In genomic region chr10:89703042-89703441, GRCm38 (mm10) we compare ENCODE assay signal across 14 mouse cellular contexts. TPM values are rescaled to one million over a fixed set of nuclear protein-coding genes. Genes with fewer than 3 reads are reported as not detected.
DNase-seq lines count a peak whose midpoint lies in the region; ATAC-seq and TF ChIP-seq lines count a peak whose summit lies in the region.
"Had no signal": no experiment of that assay in that cellular context is flagged by ENCODE, and none has a peak within 500 bp of the region (broad histone marks: within the 10 kb centered on the region; RNA-seq: fewer than 3 reads in every experiment).

No protein-coding gene starts in this region.

- H3K4me1 ChIP-seq in lung, adult 2 months (ENCODE audit: control insufficient read depth, insufficient read depth, low read length), result peaks cover 6% of the 10 kb centered on the region
- H3K4me1 ChIP-seq: embryonic facial prominence, embryonic 15.5 days; heart, embryonic 10.5 days; hindbrain, embryonic 15.5 days; liver, embryonic 13.5 days had no signal

- H3K4me3 ChIP-seq in lung, adult 2 months (replicated peaks; ENCODE audit: extremely low read depth, low read depth, low read length), result no peak overlapping the region
- H3K4me3 ChIP-seq: embryonic facial prominence, embryonic 15.5 days; heart, embryonic 10.5 days; hindbrain, embryonic 15.5 days; liver, embryonic 13.5 days had no signal

- WGBS in lung, adult 2 months, result 27% methylated on average over 5 of the region's 5 CpGs

- intact Hi-C loops in left cerebral cortex, postnatal 25 days (cut with DNase I), result no loop called here

- TF ChIP-seq POLR2A in lung, adult 2 months (IDR thresholded peaks at IDR 0.05; ENCODE audit: borderline replicate concordance, extremely low read depth, low read depth, low read length), result no peak

- DNase-seq in lung, adult 18-20 months, result peak; percentile 14 to 50
- DNase-seq in lung, adult 2 months, result no peak
- peak; percentile 27 for DNase-seq in lung, postnatal 14 days
- peak; percentile 33 to 45 for DNase-seq in thymus, postnatal 36 days
- no peak for DNase-seq in frontal cortex, postnatal 14 days (ENCODE audit: low spot score in 2 of 2)
- DNase-seq in frontal cortex, postnatal 10 days (ENCODE audit: low spot score in 2 of 2), result no peak
- no peak for DNase-seq in left cerebral cortex, postnatal 25 days (ENCODE audit: low spot score in 2 of 2)
- DNase-seq: adrenal gland, adult 2 months; liver, embryonic 13.5 days; retina, postnatal 1 day had no signal

- no peak for TF ChIP-seq CTCF in lung, adult 2 months (IDR thresholded peaks at IDR 0.05; ENCODE audit: insufficient read depth, low read length)

- peak; percentile 63 for ATAC-seq in common myeloid progenitor, adult 5-6 weeks (replicated peaks; ENCODE audit: low read depth, poor library complexity, severe bottlenecking)

RNA-seq across cellular contexts. Expression of gene Scyl2, which starts 17.0 kb away (rescaled TPM):
- 10.6 and 16.0 TPM in 2 replicates for polyA plus RNA-seq in lung, adult 2 months (2012; rRNA removed)
- 30.4 and 36.7 TPM in 2 replicates for total RNA-seq in common myeloid progenitor, adult 5-6 weeks (2017)
- 10 to 100 TPM; 33.9 to 37.3 TPM for total RNA-seq in left cerebral cortex, postnatal 25 days (2021)

RNA-seq across cellular contexts. Expression of gene Actr6, which starts 29.1 kb away (rescaled TPM):
- 0.71 and 1.7 TPM in 2 replicates for polyA plus RNA-seq in lung, adult 2 months (2012; rRNA removed)
- 16.8 and 21.7 TPM in 2 replicates for total RNA-seq in common myeloid progenitor, adult 5-6 weeks (2017)
- 10 to 100 TPM; 18.5 to 25.2 TPM for total RNA-seq in left cerebral cortex, postnatal 25 days (2021)

RNA-seq across cellular contexts. Expression of gene Uhrf1bp1l, which starts 41.7 kb away (rescaled TPM):
- polyA plus RNA-seq in lung, adult 2 months (2012; rRNA removed), result 20.5 and 27.3 TPM in 2 replicates
- 33.6 and 45.0 TPM in 2 replicates for total RNA-seq in common myeloid progenitor, adult 5-6 weeks (2017)
- total RNA-seq in left cerebral cortex, postnatal 25 days (2021), result 10 to 100 TPM; 87.6 to 92.0 TPM

Comparison
In these comparisons a context has a peak if more than half of its experiments do, and no peak if none do; other contexts are left out.
1. DNase-seq: peak in lung, adult 18-20 months (2 of 2), lung, postnatal 14 days (single experiment) and thymus, postnatal 36 days (2 of 2); none in lung, adult 2 months (single experiment), frontal cortex, postnatal 14 days (0 of 2), frontal cortex, postnatal 10 days (0 of 2) and left cerebral cortex, postnatal 25 days (0 of 2).